Mouse (Mus musculus) lung, adult 2 months (tissue): Measurements from ENCODE around the gene Brat1.

Experiments used
- CTCF ChIP-seq: fragments of 200-500 bp; IDR thresholded peaks from 2 replicates; pipeline ENCODE4 v1.5.1; 2011; ENCODE audit warnings: mild to moderate bottlenecking, low read length, control low read depth; ENCODE audit not compliant: insufficient read depth
- POLR2A ChIP-seq: fragments of 200-500 bp; IDR thresholded peaks from 2 replicates; pipeline ENCODE4 v1.6.1; 2011; ENCODE audit warnings: low read depth, mild to moderate bottlenecking, control low read depth, low read length, borderline replicate concordance; ENCODE audit errors: extremely low read depth

- TF ChIP-seq CTCF (no peak), POLR2A (no peak)
Observed at GRCm38 (mm10) chr5:140762540-140762939, 57.7 kb downstream of the Brat1 start.
